Mouse (Mus musculus) kidney, postnatal 0 days (tissue): ENCODE measurements around the gene Shd. TPM values are rescaled to one million over a fixed set of nuclear protein-coding genes. Genes with fewer than 3 reads are reported as not detected.

Experiments
- ATAC-seq: fragments of 200-750 bp; cut with Nextera tagmentation; replicated peaks from 2 replicates; pipeline ENCODE4 v1.8.0; 2017; ENCODE audit warnings: low read depth, moderate number of reproducible peaks, moderate TSS enrichment, moderate library complexity; ENCODE audit not compliant: low FRiP score
- DNase-seq: peaks from one replicate; pipeline ENCODE4 v3.0.0-alpha.2; 2016; ENCODE audit warnings: low spot score
- H3K27ac ChIP-seq: fragments of 300-500 bp; sonication (generic); 2 replicates; pipeline ENCODE4 v1.5.1; 2014; ENCODE audit warnings: mild to moderate bottlenecking
- H3K27me3 ChIP-seq: fragments of 300-500 bp; sonication (generic); 2 replicates; pipeline ENCODE4 v1.6.1; 2014; ENCODE audit warnings: low read length, mixed read lengths; ENCODE audit not compliant: insufficient read depth
- H3K36me3 ChIP-seq: fragments of 300-500 bp; sonication (generic); 2 replicates; pipeline ENCODE4 v1.6.1; 2014; ENCODE audit warnings: low read length, mixed read lengths; ENCODE audit not compliant: insufficient read depth
- H3K4me1 ChIP-seq: fragments of 300-500 bp; sonication (generic); replicated peaks from 2 replicates; pipeline ENCODE4 v1.6.1; 2014; ENCODE audit warnings: antibody characterized with exemption, low read length, mixed read lengths; ENCODE audit not compliant: insufficient read depth
- H3K4me2 ChIP-seq: fragments of 300-500 bp; sonication (generic); 2 replicates; pipeline ENCODE4 v1.6.1; 2014; ENCODE audit warnings: mild to moderate bottlenecking, low read length, moderate library complexity, mixed read lengths
- H3K4me3 ChIP-seq: fragments of 300-500 bp; sonication (generic); replicated peaks from 2 replicates; pipeline ENCODE4 v1.5.1; 2014; ENCODE audit warnings: low read depth, low read length
- H3K9ac ChIP-seq: fragments of 300-500 bp; sonication (generic); 2 replicates; pipeline ENCODE4 v1.6.1; 2014; ENCODE audit warnings: low read depth, low read length
- H3K9me3 ChIP-seq: fragments of 300-500 bp; sonication (generic); replicated peaks from 2 replicates; pipeline ENCODE4 v1.6.1; 2016; ENCODE audit warnings: low read length, inconsistent platforms, mixed read lengths
- CTCF ChIP-seq: IDR thresholded peaks from 2 replicates; pipeline ENCODE4 v1.5.1; 2016; ENCODE audit warnings: antibody characterized with exemption, low read depth, mild to moderate bottlenecking, moderate library complexity
- WGBS: fragments of 180-500 bp; shearing (Covaris S2); extraction: QIAGEN DNeasy Blood & Tissue Kit; methylation state at CpG from one replicate; pipeline ENCODE4 v1.1.7; 2014; 5-methylcytosine and 5-hydroxymethylcytosine counted together
- polyA plus RNA-seq: library from polyadenylated mRNA; unstranded; fragments of >200 nt; fragmentation: Nextera tagmentation; extraction: Ambion mirVana; gene quantifications from 2 replicates; pipeline ENCODE4 v1.2.1, GENCODE M21; 2015

Shd gene
- polyA plus RNA-seq, 1 experiment from 2014 or later = 54.2 TPM

- H3K27ac ChIP-seq = no peak within 1 kb of the TSS
- no peaks in the 10 kb centered on the region for H3K36me3 ChIP-seq
- no peaks in the 10 kb centered on the region for H3K4me1 ChIP-seq
- no peaks in the 10 kb centered on the region for H3K27me3 ChIP-seq
- no peak within 1 kb of the TSS for H3K4me2 ChIP-seq
- DNase-seq (no peak), ATAC-seq (no peak)
- H3K9me3 ChIP-seq = no peaks in the 10 kb centered on the region
- H3K9ac ChIP-seq = no peak within 1 kb of the TSS
- WGBS = 68% methylated on average over 6 of the region's 6 CpGs
- H3K4me3 ChIP-seq = no peak within 1 kb of the TSS
- TF ChIP-seq CTCF = no peak
These were observed 17.7 kb upstream of the Shd start, which contains the start of gene Ebi3 for GRCm38 (mm10) chr17:55952447-55953027. Gene Ebi3, plus strand, starts transcription at chr17:55952640.

- Histone ChIP-seq H3K27ac (no peak overlapping the region), H3K9ac (no peak overlapping the region), H3K36me3 (no peaks in the 10 kb centered on the region), H3K4me2 (no peak overlapping the region), H3K4me1 (peaks cover 3% of the 10 kb centered on the region; the same call in 1 of the 2 replicates), H3K27me3 (no peaks in the 10 kb centered on the region), H3K4me3 (no peak overlapping the region), H3K9me3 (no peaks in the 10 kb centered on the region)
- 73% methylated on average over 6 of the region's 6 CpGs for WGBS
- TF ChIP-seq CTCF = no peak
- DNase-seq = no peak
- no peak for ATAC-seq
These were observed 16.5 kb upstream of the Shd start for GRCm38 (mm10) chr17:55953751-55954150.

- Histone ChIP-seq H3K4me1 (peaks cover 3% of the 10 kb centered on the region; the same call in 1 of the 2 replicates), H3K4me2 (no peak overlapping the region), H3K27me3 (no peaks in the 10 kb centered on the region), H3K9ac (no peak overlapping the region), H3K27ac (no peak overlapping the region), H3K4me3 (no peak overlapping the region), H3K9me3 (no peaks in the 10 kb centered on the region), H3K36me3 (no peaks in the 10 kb centered on the region)
- DNase-seq = no peak
- no peak for TF ChIP-seq CTCF
- no peak for ATAC-seq
- WGBS = 36% methylated on average over 16 of the region's 16 CpGs
These were observed 16.0 kb upstream of the Shd start for GRCm38 (mm10) chr17:55954229-55954628.

- ATAC-seq (peak; percentile 41), DNase-seq (peak; percentile 62)
- no peaks in the 10 kb centered on the region for H3K9me3 ChIP-seq
- no peaks in the 10 kb centered on the region for H3K36me3 ChIP-seq
- no peaks in the 10 kb centered on the region for H3K27me3 ChIP-seq
- H3K4me2 ChIP-seq = peak overlapping the region; percentile 66
- H3K4me3 ChIP-seq = peak overlapping the region; percentile 28
- 4% methylated on average over 21 of the region's 26 CpGs for WGBS
- H3K9ac ChIP-seq = 0 out of 2 replicates have a peak overlapping the region, but pooled peaks have one; percentile 14
- H3K4me1 ChIP-seq = peaks cover 10% of the 10 kb centered on the region
- TF ChIP-seq CTCF = no peak
- H3K27ac ChIP-seq = no peak overlapping the region
These were observed 14.1 kb upstream of the Shd start for GRCm38 (mm10) chr17:55956129-55956528.

GRCm38 (mm10) chr17:55956591-55956990, 13.7 kb upstream of the Shd start:
- Histone ChIP-seq H3K4me2 (peak overlapping the region; percentile 66), H3K27me3 (no peaks in the 10 kb centered on the region), H3K36me3 (no peaks in the 10 kb centered on the region), H3K4me1 (peaks cover 10% of the 10 kb centered on the region), H3K27ac (no peak overlapping the region), H3K4me3 (peak overlapping the region; percentile 28; the same call in 1 of the 2 replicates), H3K9me3 (no peaks in the 10 kb centered on the region), H3K9ac (0 out of 2 replicates have a peak overlapping the region, but pooled peaks have one; percentile 14)
- ATAC-seq = no peak
- WGBS = 39% methylated on average over 6 of the region's 6 CpGs
- no peak for TF ChIP-seq CTCF
- no peak for DNase-seq

- Histone ChIP-seq H3K36me3 (no peaks in the 10 kb centered on the region), H3K4me3 (no peak overlapping the region), H3K9me3 (no peaks in the 10 kb centered on the region), H3K27ac (no peak overlapping the region), H3K4me1 (peaks cover 10% of the 10 kb centered on the region), H3K27me3 (no peaks in the 10 kb centered on the region), H3K4me2 (no peak overlapping the region), H3K9ac (no peak overlapping the region)
- WGBS = 17% methylated on average over 9 of the region's 9 CpGs
- peak; percentile 87 for TF ChIP-seq CTCF
- ATAC-seq (no peak; the same call in 1 of the 2 replicates), DNase-seq (peak; percentile 84)
These were observed 13.1 kb upstream of the Shd start for GRCm38 (mm10) chr17:55957168-55957567.
